Mouse (Mus musculus) megakaryocyte-erythroid progenitor cell, adult 5-6 weeks (primary cell): ENCODE measurements around the gene Lypd1. TPM values are rescaled to one million over a fixed set of nuclear protein-coding genes. Genes with fewer than 3 reads are reported as not detected.

Experiments used
- total RNA-seq, 2 experiments: library from RNA; stranded (forward) in 1 of 2; stranded (reverse) in 1 of 2; fragments of 200-1000, 215-1000 nt in 1 of 2; fragments of >200 nt in 1 of 2; fragmentation: Nextera tagmentation in 1 of 2; gene quantifications; 2 replicates each; pipeline ENCODE4 v1.2.3; 2014 to 2017

Lypd1 gene
- total RNA-seq, 2 experiments from 2014 or later = not detected

Other genes starting within 250 kb of the Lypd1 start
- gene Gpr39, start 236.1 kb downstream of the Lypd1 start, total RNA-seq (2014; fragmentation: Nextera tagmentation) = not detected in 2 replicates
- gene Gpr39, start 236.1 kb downstream of the Lypd1 start, total RNA-seq (2017) = not detected in 2 replicates